Mouse (Mus musculus): ENCODE measurements around the gene Baz2b. TPM values are rescaled to one million over a fixed set of nuclear protein-coding genes. Genes with fewer than 3 reads are reported as not detected.

Baz2b gene
- 63.2 TPM for polyA plus RNA-seq (2014; fragmentation: Illumina TruSeq; extraction: RNeasy Lipid Tissue Mini Kit (QIAGEN cat#74804); ENCODE audit: low read depth, low replicate concordance)

DNA sequence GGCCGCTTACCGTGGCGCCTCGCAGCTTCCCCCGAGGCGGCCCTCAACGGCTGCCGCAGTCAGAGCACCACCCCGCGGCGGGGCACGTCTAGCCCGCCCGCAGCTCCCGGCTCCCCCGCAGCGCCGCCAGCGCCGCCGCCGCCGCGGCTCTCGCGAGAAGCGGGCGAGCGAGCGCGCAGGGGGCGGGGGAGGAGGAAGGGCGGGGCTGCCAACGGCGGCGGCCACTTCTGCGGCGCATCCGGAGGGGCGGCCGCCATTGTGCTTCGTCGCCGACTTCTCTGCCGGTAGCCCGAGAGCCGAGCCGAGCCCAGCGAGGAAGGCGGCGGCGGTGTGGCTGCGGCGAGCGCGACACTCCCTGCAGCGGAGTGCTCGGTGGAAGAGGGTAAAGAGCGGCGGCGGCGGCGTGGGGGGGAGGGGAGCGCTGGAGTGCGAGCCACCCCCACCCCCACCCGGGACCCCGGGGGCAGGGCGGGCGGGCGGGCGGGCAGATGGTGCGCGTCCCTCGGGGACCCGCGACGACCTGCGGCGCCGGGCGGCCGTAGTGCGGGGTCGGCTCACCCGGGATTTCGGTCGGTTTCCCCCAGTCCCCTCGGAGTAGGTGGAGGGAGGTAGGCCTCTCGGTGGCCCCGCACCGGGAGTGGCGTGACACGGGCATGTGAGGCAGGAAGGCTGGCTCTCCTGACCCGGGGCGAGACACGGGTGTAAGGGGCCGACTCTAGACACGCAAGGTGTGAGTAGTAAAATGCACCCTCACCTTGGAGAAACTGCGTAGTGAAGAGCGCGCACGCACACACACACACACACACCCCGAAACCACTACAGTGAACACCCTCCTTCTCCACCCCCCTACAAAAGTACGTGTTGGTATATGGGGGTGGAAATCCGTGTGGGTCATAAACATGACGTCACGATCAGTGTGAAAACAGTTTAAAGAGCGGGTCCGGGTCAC lies at the start of gene Baz2b, which contains the start of gene March7:
Gene Baz2b (minus strand): TSS at position 137 of the 949 bp plus-strand sequence.
Gene March7 (plus strand): TSS at position 185 of the 949 bp plus-strand sequence.

DNA sequence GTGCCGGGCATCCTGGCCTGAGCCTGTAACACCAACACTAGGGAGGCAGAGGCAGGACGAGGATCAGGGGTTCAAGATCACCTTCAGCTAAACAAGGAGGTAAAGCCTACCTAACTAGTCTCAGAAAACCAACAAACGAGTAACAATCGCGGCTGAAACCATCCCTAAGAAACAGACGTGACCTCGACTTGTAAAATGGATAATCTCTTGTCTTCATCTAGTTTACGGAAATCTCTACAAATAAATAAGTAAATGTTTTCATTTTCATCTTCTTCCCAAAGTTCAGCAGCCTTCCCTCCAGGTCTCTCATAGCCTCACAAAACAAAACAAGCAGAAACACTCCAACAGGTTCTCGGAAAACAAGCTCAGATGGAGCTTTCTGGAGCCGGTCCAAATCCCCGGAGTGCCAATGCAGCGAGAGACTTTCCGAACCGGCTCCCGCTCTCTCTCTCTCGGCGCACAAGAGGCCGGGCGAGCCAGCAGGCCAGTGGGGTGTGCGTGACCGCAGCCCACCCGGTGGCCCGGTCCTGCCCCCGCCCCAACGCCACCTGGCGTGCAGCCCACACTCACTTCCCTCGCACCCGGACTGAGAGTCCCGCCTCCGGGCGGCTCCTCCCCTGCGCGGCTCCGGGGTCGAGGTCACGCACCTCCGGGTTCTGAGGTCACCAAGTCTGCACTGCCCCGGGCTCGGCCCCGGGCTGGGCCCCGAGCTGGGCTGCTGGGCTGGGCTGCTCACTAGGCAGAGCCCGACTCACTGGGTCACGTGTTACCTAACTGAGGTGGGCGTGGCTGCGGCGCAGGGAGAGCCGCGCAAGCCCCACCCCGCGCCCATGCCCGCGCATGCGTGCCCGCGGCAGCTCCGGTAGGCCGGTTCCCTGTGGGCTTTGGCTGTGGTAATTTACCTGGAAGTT lies 327.6 kb downstream of the Baz2b start, which contains the start of gene Wdsub1:
Gene Wdsub1 (minus strand): TSS at position 761 of the 911 bp plus-strand sequence.

Other genes with a start within 250 kb of the Baz2b start
- 162 TPM for gene March7, start within 50 bp of the Baz2b start, polyA plus RNA-seq (2014; fragmentation: Illumina TruSeq; extraction: RNeasy Lipid Tissue Mini Kit (QIAGEN cat#74804); ENCODE audit: low read depth, low replicate concordance)
- gene Cd302, start 74.6 kb upstream of the Baz2b start, polyA plus RNA-seq (2014; fragmentation: Illumina TruSeq; extraction: RNeasy Lipid Tissue Mini Kit (QIAGEN cat#74804); ENCODE audit: low read depth, low replicate concordance), result 63.6 TPM
- 1.6 TPM for gene Ly75, start 173.5 kb upstream of the Baz2b start, polyA plus RNA-seq (2014; fragmentation: Illumina TruSeq; extraction: RNeasy Lipid Tissue Mini Kit (QIAGEN cat#74804); ENCODE audit: low read depth, low replicate concordance)